Mouse (Mus musculus) kidney, embryonic 16.5 days (tissue): ENCODE measurements around the gene Amigo3. TPM values are rescaled to one million over a fixed set of nuclear protein-coding genes. Genes with fewer than 3 reads are reported as not detected.
A peak's percentile ranks its signal among the peaks of the same experiment; 100 is the strongest.
"Not testable (repeated sequence)": the region's sequence is repeated elsewhere in the genome, so short reads cannot be mapped to it uniquely, and the experiment has no call there.

Experiments
- ATAC-seq: fragments of 200-750 bp; cut with Nextera tagmentation; 2 replicates; pipeline ENCODE4 v1.8.0; 2017; ENCODE audit warnings: moderate TSS enrichment; ENCODE audit not compliant: low FRiP score, low TSS enrichment
- H3K27ac ChIP-seq: fragments of 300-500 bp; sonication (generic); 2 replicates; pipeline ENCODE4 v1.5.1; 2014; ENCODE audit warnings: low read length
- H3K27me3 ChIP-seq: fragments of 300-500 bp; sonication (generic); 2 replicates; pipeline ENCODE4 v1.6.1; 2014; ENCODE audit warnings: low read length, control low read depth, mixed read lengths; ENCODE audit not compliant: insufficient read depth
- H3K36me3 ChIP-seq: fragments of 300-500 bp; sonication (generic); 2 replicates; pipeline ENCODE4 v1.6.1; 2014; ENCODE audit warnings: low read length, control low read depth, mixed read lengths; ENCODE audit not compliant: insufficient read depth
- H3K4me1 ChIP-seq: fragments of 300-500 bp; sonication (generic); 2 replicates; pipeline ENCODE4 v1.6.1; 2014; ENCODE audit warnings: low read length, control low read depth, mixed read lengths; ENCODE audit not compliant: insufficient read depth
- H3K4me2 ChIP-seq: fragments of 300-500 bp; sonication (generic); replicated peaks from 2 replicates; pipeline ENCODE4 v1.6.1; 2014; ENCODE audit warnings: low read depth, low read length
- H3K4me3 ChIP-seq: fragments of 300-500 bp; sonication (generic); 2 replicates; pipeline ENCODE4 v1.5.1; 2014; ENCODE audit warnings: mild to moderate bottlenecking, low read length
- H3K9ac ChIP-seq: fragments of 300-500 bp; sonication (generic); replicated peaks from 2 replicates; pipeline ENCODE4 v1.6.1; 2014; ENCODE audit warnings: low read length
- H3K9me3 ChIP-seq: fragments of 300-500 bp; sonication (generic); 2 replicates; pipeline ENCODE4 v1.6.1; 2016; ENCODE audit warnings: low read length, control low read depth
- WGBS: fragments of 180-500 bp; shearing (Covaris S2); extraction: QIAGEN DNeasy Blood & Tissue Kit; methylation state at CpG from one replicate; pipeline ENCODE4 v1.1.7; 2014; 5-methylcytosine and 5-hydroxymethylcytosine counted together
- polyA plus RNA-seq: library from polyadenylated mRNA; unstranded; fragments of >200 nt; fragmentation: Nextera tagmentation; extraction: Ambion mirVana; gene quantifications from 2 replicates; pipeline ENCODE4 v1.2.1, GENCODE M21; 2015

Amigo3 gene
- 2.9 and 3.3 TPM in 2 replicates for polyA plus RNA-seq

DNA sequence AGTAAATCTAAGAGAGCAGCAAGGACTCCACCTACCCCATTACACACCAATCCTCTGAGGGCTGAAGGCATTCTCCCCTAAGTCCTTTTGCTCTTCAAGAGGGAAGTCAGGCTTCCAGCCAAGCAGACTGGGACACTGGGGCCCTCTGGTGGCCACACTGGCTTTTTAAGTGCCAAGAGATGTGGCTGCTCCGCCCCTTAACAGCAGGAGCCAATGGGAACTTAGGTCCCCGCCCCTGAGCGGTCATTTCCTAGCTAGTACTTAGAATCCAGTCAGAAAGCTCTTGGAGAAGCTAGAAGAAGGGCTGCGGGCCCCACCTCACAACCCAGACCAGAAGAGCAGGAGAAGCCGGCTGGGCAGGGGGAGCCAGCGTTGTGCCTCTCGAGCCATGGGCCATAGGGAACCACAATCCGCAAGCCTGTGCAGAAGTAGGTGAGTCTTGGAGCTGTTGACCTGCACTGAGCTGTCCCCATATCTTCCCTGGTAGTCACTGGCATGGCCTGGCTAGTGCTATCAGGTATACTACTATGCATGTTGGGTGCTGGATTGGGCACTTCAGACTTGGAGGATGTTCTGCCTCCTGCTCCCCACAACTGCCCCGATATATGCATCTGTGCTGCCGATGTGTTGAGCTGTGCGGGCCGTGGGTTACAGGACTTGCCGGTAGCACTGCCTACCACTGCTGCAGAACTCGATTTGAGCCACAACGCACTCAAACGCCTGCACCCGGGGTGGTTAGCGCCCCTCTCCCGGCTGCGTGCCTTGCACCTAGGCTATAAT is at the start of gene Amigo3:
TSS of gene Amigo3 (plus strand) at position 275 of the 780 bp plus-strand sequence.
- H3K36me3 ChIP-seq: peaks cover 55% of the 10 kb centered on the region
- H3K4me1 ChIP-seq: peaks cover 21% of the 10 kb centered on the region
- H3K9ac ChIP-seq: peak within 1 kb of the TSS; percentile 46
- no peaks in the 10 kb centered on the region for H3K27me3 ChIP-seq
- H3K4me3 ChIP-seq: peak within 1 kb of the TSS; percentile 17
- no peak within 1 kb of the TSS for H3K27ac ChIP-seq
- peak within 1 kb of the TSS; percentile 45 for H3K4me2 ChIP-seq
- H3K9me3 ChIP-seq: no peaks in the 10 kb centered on the region
- ATAC-seq: peak; percentile 55
- 55% methylated on average over 20 of the region's 20 CpGs for WGBS

GRCm38 (mm10) chr9:108003531-108003890 is 49.4 kb upstream of the Amigo3 start:
- H3K36me3 ChIP-seq: no peaks in the 10 kb centered on the region
- H3K4me1 ChIP-seq: peaks cover 18% of the 10 kb centered on the region
- no peaks in the 10 kb centered on the region for H3K9me3 ChIP-seq
- no peak for ATAC-seq
- H3K4me3 ChIP-seq: peak overlapping the region; percentile 65
- H3K27me3 ChIP-seq: no peaks in the 10 kb centered on the region
- H3K27ac ChIP-seq: peak overlapping the region; percentile 83
- peak overlapping the region; percentile 89 for H3K4me2 ChIP-seq
- 5% methylated on average over 8 of the region's 8 CpGs for WGBS
- peak overlapping the region; percentile 84 for H3K9ac ChIP-seq

DNA sequence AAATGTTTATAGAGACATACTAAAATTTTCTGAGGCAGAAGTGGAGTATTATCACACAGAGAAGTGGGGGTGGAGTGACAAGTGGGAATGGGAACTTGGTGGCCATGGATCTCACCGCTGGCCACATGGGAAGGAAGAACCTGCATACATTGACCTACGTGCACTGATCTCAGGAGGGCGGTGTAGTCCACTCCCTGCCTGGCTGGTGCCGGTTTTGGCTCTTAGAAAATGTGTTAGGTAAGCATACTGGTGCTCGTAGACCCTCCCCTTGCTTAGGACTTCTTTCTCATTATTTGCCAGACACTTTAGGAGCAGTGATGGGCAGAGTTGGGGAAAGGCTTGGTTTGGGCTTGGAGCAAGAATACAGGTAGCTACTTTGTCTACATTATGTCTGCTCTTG is 44.9 kb upstream of the Amigo3 start:
- Histone ChIP-seq H3K27me3 (no peaks in the 10 kb centered on the region), H3K9me3 (no peaks in the 10 kb centered on the region), H3K27ac (no peak overlapping the region), H3K9ac (no peak overlapping the region), H3K4me1 (peaks cover 14% of the 10 kb centered on the region), H3K4me3 (no peak overlapping the region), H3K4me2 (no peak overlapping the region), H3K36me3 (peaks cover 6% of the 10 kb centered on the region; the same call in 1 of the 2 replicates)
- no peak for ATAC-seq
- WGBS: 89% methylated on average over 5 of the region's 5 CpGs

DNA sequence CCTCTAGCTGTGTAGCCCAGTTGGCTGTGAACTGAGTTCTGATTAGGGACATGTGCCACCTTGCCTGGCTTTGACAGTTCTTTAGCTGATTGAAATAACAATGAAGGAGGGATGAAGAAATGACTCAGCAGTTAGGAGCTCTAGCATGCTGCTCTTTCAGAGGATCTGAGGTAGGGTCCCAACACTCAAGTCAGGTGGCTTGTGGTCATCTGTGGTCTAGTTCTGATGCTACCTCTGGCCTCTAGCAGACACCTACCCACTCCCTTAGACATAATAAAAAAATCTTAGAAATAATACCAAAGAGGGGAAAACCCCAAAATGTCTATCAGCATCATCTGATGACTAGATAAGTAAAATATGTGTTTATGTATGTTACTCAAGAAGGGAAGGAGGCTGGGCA is 42.6 kb upstream of the Amigo3 start:
- Histone ChIP-seq H3K4me2 (no peak overlapping the region), H3K27me3 (no peaks in the 10 kb centered on the region), H3K9ac (no peak overlapping the region), H3K36me3 (peaks cover 6% of the 10 kb centered on the region; the same call in 1 of the 2 replicates), H3K27ac (no peak overlapping the region), H3K4me1 (no peaks in the 10 kb centered on the region), H3K4me3 (no peak overlapping the region), H3K9me3 (no peaks in the 10 kb centered on the region)
- ATAC-seq: no peak

GRCm38 (mm10) chr9:108013577-108013976 is 39.4 kb upstream of the Amigo3 start:
- ATAC-seq, H3K27me3 ChIP-seq, H3K9me3 ChIP-seq, H3K27ac ChIP-seq, H3K4me2 ChIP-seq, H3K4me1 ChIP-seq, H3K4me3 ChIP-seq, H3K36me3 ChIP-seq, H3K9ac ChIP-seq: not testable (repeated sequence)
- WGBS: 97% methylated on average over 2 of the region's 2 CpGs

DNA sequence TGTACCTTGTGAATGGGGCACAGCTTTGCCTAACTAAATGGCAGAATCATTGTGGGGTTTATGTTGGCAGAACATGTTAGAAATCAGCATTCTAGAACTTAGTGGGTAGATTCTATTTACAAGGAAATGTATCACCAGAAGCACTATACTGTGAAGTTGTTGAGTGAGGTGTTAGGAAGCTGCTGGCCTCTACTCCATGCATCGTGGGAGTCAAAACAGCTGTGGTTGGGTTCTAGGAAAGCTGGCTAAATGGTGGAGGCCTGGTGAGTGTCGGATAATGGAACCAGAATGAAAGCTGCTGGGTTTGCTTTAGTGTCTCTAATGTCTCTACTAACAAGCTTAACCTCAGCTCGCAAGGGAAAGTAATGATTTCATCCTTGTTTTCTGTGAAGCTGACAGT is 35.8 kb upstream of the Amigo3 start:
- no peak for ATAC-seq
- H3K4me3 ChIP-seq: no peak overlapping the region
- peaks cover 9% of the 10 kb centered on the region; the same call in 1 of the 2 replicates for H3K36me3 ChIP-seq
- WGBS: 81% methylated on average over 3 of the region's 3 CpGs
- no peaks in the 10 kb centered on the region for H3K9me3 ChIP-seq
- no peaks in the 10 kb centered on the region for H3K4me1 ChIP-seq
- H3K27ac ChIP-seq: no peak overlapping the region
- no peak overlapping the region for H3K9ac ChIP-seq
- no peaks in the 10 kb centered on the region for H3K27me3 ChIP-seq
- no peak overlapping the region for H3K4me2 ChIP-seq

GRCm38 (mm10) chr9:108020741-108021140 is 32.2 kb upstream of the Amigo3 start:
- 93% methylated on average over 1 of the region's 1 CpGs for whole genome bisulfite sequencing
- no peak for ATAC-seq
- H3K27me3 ChIP-seq: no peaks in the 10 kb centered on the region
- no peak overlapping the region for H3K4me3 ChIP-seq
- no peak overlapping the region for H3K27ac ChIP-seq
- no peak overlapping the region for H3K9ac ChIP-seq
- no peak overlapping the region for H3K4me2 ChIP-seq
- peaks cover 19% of the 10 kb centered on the region for H3K36me3 ChIP-seq
- H3K4me1 ChIP-seq: no peaks in the 10 kb centered on the region
- H3K9me3 ChIP-seq: no peaks in the 10 kb centered on the region

DNA sequence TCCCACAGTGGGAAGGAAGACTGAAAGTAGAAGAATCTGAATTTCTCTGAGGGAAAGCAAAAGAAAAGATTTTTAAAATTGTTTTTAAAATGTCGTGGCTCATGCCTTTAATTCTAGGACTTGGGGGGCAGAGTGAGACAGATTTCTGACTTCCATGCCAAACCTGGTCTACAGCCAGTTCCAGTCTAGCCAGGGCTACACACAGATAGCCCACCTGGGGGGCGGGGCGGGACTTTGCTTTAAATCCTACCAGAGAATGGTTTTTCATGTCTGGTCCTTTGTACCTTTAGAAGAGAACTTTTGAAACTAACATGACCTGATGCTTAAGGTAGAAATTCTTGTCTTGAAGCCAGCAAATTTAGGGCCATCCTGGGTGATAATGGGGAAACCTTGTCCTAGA is 29.7 kb upstream of the Amigo3 start:
- Histone ChIP-seq H3K4me2 (no peak overlapping the region), H3K4me1 (no peaks in the 10 kb centered on the region), H3K27ac (no peak overlapping the region), H3K27me3 (no peaks in the 10 kb centered on the region), H3K9me3 (no peaks in the 10 kb centered on the region), H3K36me3 (peaks cover 39% of the 10 kb centered on the region), H3K9ac (no peak overlapping the region), H3K4me3 (no peak overlapping the region)
- WGBS: 95% methylated on average over 3 of the region's 3 CpGs
- no peak for ATAC-seq

GRCm38 (mm10) chr9:108026584-108026983 is 26.4 kb upstream of the Amigo3 start:
- Histone ChIP-seq H3K27me3 (no peaks in the 10 kb centered on the region), H3K4me3 (no peak overlapping the region), H3K36me3 (peaks cover 45% of the 10 kb centered on the region), H3K9ac (no peak overlapping the region), H3K9me3 (no peaks in the 10 kb centered on the region), H3K4me2 (no peak overlapping the region), H3K4me1 (no peaks in the 10 kb centered on the region), H3K27ac (no peak overlapping the region)
- 89% methylated on average over 3 of the region's 3 CpGs for WGBS
- no peak for ATAC-seq

- Histone ChIP-seq H3K9ac (no peak overlapping the region), H3K4me2 (no peak overlapping the region), H3K27ac (no peak overlapping the region), H3K9me3 (no peaks in the 10 kb centered on the region), H3K4me1 (no peaks in the 10 kb centered on the region), H3K36me3 (peaks cover 55% of the 10 kb centered on the region), H3K27me3 (no peaks in the 10 kb centered on the region), H3K4me3 (no peak overlapping the region)
- WGBS: 94% methylated on average over 3 of the region's 3 CpGs
- no peak for ATAC-seq
These were observed 25.1 kb upstream of the Amigo3 start for GRCm38 (mm10) chr9:108027867-108028266.
